Mouse (Mus musculus): ENCODE data around the gene Col20a1. TPM values are rescaled to one million over a fixed set of nuclear protein-coding genes. Genes with fewer than 3 reads are reported as not detected.

Col20a1 gene
- total and polyA plus RNA-seq, 2 experiments from 2014 or later, result 0.28 to 0.68 TPM

DNA sequence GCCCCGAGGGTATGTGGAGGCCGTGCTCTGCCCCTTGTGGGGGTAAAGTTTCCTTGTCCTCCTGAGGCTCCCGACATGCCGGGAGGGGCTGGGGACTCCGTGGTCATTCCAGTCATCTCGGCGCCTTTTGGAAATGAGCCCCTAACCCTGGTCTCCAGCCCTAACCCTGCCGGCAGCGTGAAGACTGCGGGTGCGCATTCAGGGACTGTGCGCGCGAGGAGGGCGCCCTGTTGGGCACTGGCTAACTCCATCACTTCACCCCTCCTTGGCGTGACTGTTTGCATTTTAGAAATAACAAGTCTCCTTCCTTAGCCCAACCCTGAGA, 53.0 kb downstream of the Col20a1 start:
- H3K9ac ChIP-seq (replicated peaks; ENCODE audit: low read length), result peak overlapping the region; percentile 74
- under 1% methylated on average over 16 of the region's 16 CpGs for WGBS
- peak overlapping the region; percentile 32; the same call in 1 of the 2 replicates for H3K27ac ChIP-seq

DNA sequence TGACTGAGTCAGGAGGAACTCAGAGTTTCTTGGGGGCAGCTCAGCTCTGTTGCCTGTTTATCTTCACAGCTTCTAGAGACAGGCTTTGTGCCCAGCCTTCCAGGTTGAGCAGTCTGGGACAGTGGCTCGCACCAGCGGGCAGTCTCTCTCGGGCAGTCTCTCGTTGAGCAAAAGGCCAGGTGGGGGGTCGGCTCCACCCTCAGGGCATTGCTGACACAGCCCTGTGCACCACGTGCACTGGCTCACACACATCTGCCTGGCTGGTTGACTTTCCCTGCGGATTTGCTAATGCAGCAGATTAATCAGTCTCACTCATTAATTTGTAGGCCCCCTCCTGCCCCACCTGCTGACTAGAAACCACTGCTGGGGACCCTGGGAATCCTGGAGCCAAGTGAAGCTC, 55.6 kb downstream of the Col20a1 start:
- no peak for TF ChIP-seq CTCF (IDR thresholded peaks at IDR 0.05; ENCODE audit: low read depth)
- no peaks in the 10 kb centered on the region for H3K27me3 ChIP-seq (ENCODE audit: insufficient read depth, low read length)
- H3K4me3 ChIP-seq (ENCODE audit: low read length), result no peak overlapping the region
- H3K36me3 ChIP-seq (ENCODE audit: insufficient read depth, low read length), result no peaks in the 10 kb centered on the region
- H3K9me3 ChIP-seq (ENCODE audit: low read length), result no peaks in the 10 kb centered on the region
- WGBS, result 9% methylated on average over 7 of the region's 7 CpGs
- H3K9ac ChIP-seq (replicated peaks; ENCODE audit: low read length), result peak overlapping the region; percentile 10; the same call in 1 of the 2 replicates
- no peak overlapping the region for H3K4me2 ChIP-seq (ENCODE audit: low read depth, low read length)
- H3K4me1 ChIP-seq (ENCODE audit: insufficient read depth, low read length), result peaks cover 17% of the 10 kb centered on the region
- peak; percentile 30 for DNase-seq (ENCODE audit: low spot score)
- H3K27ac ChIP-seq, result no peak overlapping the region
- ATAC-seq, result no peak

More for the DNA sequence above, 53.0 kb downstream of the Col20a1 start:
- Histone ChIP-seq H3K4me1 (ENCODE audit: insufficient read depth, low read length) (peaks cover 17% of the 10 kb centered on the region), H3K27me3 (ENCODE audit: insufficient read depth, low read length) (no peaks in the 10 kb centered on the region), H3K4me3 (ENCODE audit: low read length) (peak overlapping the region; percentile 67), H3K4me2 (ENCODE audit: low read depth, low read length) (peak overlapping the region; percentile 88), H3K9me3 (ENCODE audit: low read length) (no peaks in the 10 kb centered on the region), H3K36me3 (ENCODE audit: insufficient read depth, low read length) (no peaks in the 10 kb centered on the region)
- ATAC-seq, result no peak
- no peak for DNase-seq (ENCODE audit: low spot score)
- no peak for TF ChIP-seq CTCF (IDR thresholded peaks at IDR 0.05; ENCODE audit: low read depth)

DNA sequence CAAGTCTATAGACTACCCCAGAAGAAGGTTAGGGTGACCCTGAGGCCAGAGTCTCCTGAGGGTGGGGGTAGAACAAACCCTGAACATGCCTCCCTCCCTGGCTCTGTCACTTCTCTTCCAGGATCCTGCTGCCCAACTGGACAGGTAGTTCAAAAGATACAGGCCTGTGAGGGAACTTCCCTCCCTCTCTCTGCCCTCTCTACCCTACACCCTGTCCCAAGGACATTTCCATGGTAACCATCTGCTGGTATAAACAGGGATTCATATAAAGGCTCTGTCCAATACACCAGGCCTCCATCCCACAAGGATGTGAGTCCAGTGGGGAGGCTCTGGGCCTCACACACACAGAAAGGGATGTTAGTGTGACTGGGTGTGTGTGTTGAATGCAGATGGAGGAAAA, 56.0 kb downstream of the Col20a1 start:
- Histone ChIP-seq H3K27ac (peak overlapping the region; percentile 36; the same call in 1 of the 2 replicates), H3K9me3 (ENCODE audit: low read length) (no peaks in the 10 kb centered on the region), H3K4me3 (ENCODE audit: low read length) (no peak overlapping the region), H3K4me2 (ENCODE audit: low read depth, low read length) (no peak overlapping the region), H3K4me1 (ENCODE audit: insufficient read depth, low read length) (peaks cover 17% of the 10 kb centered on the region), H3K9ac (replicated peaks; ENCODE audit: low read length) (peak overlapping the region; percentile 18; the same call in 1 of the 2 replicates), H3K27me3 (ENCODE audit: insufficient read depth, low read length) (no peaks in the 10 kb centered on the region), H3K36me3 (ENCODE audit: insufficient read depth, low read length) (no peaks in the 10 kb centered on the region)
- peak; percentile 24; the same call in 1 of the 2 replicates for ATAC-seq
- DNase-seq (ENCODE audit: low spot score), result no peak
- no peak for TF ChIP-seq CTCF (IDR thresholded peaks at IDR 0.05; ENCODE audit: low read depth)

DNA sequence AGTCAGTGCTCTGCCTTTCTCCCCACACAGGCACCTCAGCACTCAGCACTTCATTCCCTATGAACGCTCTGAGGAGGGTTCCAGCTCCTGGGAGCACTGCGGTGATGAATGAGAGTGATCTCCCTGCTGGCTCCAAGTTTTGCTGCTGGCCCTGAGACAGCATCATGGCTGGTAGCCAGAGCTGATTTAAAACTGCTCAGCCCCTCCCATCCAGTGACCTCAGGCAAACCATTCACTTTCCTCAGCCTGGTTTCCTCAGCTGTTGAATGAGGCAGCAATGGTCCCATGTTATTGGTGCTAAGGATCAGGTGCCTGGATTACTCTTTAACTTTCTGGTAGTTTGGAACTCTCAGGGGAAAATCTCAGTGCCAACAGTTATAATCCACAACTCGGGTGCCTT, 57.1 kb downstream of the Col20a1 start, which contains the start of gene Chrna4:
TSS of gene Chrna4 (minus strand) at position 110 of the 400 bp plus-strand sequence.
- H3K4me1 ChIP-seq (ENCODE audit: insufficient read depth, low read length), result peaks cover 17% of the 10 kb centered on the region
- no peak within 1 kb of the TSS for H3K4me2 ChIP-seq (ENCODE audit: low read depth, low read length)
- no peaks in the 10 kb centered on the region for H3K36me3 ChIP-seq (ENCODE audit: insufficient read depth, low read length)
- 20% methylated on average over 3 of the region's 3 CpGs for WGBS
- no peaks in the 10 kb centered on the region for H3K27me3 ChIP-seq (ENCODE audit: insufficient read depth, low read length)
- DNase-seq (ENCODE audit: low spot score) (peak; percentile 67), ATAC-seq (no peak)
- no peaks in the 10 kb centered on the region for H3K9me3 ChIP-seq (ENCODE audit: low read length)
- H3K4me3 ChIP-seq (ENCODE audit: low read length), result no peak within 1 kb of the TSS
- no peak for TF ChIP-seq CTCF (IDR thresholded peaks at IDR 0.05; ENCODE audit: low read depth)
- H3K27ac ChIP-seq, result peak within 1 kb of the TSS; percentile 36; the same call in 1 of the 2 replicates
- peak within 1 kb of the TSS; percentile 18; the same call in 1 of the 2 replicates for H3K9ac ChIP-seq (replicated peaks; ENCODE audit: low read length)

DNA sequence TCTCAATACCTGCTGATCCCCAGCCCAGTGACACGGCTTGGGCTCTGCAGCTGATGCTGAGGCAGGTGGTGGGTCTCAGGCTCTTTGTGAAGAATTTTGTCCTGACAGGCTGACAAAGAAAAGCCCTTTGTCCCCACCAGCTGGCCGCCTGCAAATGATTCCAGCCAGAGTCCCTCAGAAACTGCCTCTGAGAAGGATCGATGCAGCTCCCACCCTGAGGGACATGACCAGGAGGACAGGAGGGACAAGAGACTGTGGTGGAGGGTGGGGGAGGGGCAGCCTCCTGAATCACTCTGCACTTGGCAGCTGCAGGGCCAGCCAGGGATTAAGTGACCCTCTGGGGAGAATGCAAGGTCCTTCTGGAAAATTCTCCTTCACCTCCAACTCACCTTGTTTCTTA, 57.7 kb downstream of the Col20a1 start:
- WGBS, result 17% methylated on average over 3 of the region's 3 CpGs
- Histone ChIP-seq H3K36me3 (ENCODE audit: insufficient read depth, low read length) (no peaks in the 10 kb centered on the region), H3K27me3 (ENCODE audit: insufficient read depth, low read length) (no peaks in the 10 kb centered on the region), H3K9me3 (ENCODE audit: low read length) (no peaks in the 10 kb centered on the region), H3K27ac (no peak overlapping the region), H3K4me2 (ENCODE audit: low read depth, low read length) (no peak overlapping the region), H3K9ac (replicated peaks; ENCODE audit: low read length) (no peak overlapping the region), H3K4me1 (ENCODE audit: insufficient read depth, low read length) (peaks cover 17% of the 10 kb centered on the region), H3K4me3 (ENCODE audit: low read length) (no peak overlapping the region)
- ATAC-seq (no peak), DNase-seq (ENCODE audit: low spot score) (no peak)
- TF ChIP-seq CTCF (IDR thresholded peaks at IDR 0.05; ENCODE audit: low read depth), result no peak

DNA sequence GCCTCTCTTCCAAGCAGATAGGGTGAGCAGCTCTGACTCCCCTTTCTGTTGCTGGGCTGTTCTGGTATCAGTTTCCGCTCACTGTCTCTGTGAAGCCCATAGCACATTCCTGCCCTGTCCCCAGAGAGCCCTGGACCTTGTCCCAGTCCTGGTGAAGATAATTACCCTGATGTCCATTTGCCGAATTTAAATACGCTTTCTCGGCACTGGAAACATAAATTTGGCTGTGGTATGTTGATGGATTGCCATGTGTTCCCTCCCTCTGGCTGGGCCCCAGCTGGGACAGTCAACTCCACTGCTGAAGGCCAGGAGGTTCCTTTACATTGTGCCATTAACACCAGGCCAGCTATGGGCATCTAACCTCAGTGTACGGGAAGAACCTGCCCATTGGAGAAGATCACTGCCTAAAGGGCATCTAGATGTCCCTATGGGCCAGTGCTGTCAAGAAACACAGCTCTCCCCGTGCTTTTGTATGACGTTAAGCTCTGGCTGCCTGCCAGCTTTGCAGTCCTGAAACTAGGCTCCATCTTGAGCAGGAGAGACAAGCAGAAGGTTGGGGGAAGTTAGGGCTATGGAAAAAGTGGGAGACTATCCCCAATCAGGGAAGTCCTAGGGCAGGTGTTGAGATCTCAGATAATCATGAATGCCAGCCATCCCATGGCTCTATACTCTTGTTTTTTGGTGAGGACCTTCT, 62.1 kb downstream of the Col20a1 start:
- Histone ChIP-seq H3K9ac (replicated peaks; ENCODE audit: low read length) (no peak overlapping the region), H3K4me3 (ENCODE audit: low read length) (no peak overlapping the region), H3K4me2 (ENCODE audit: low read depth, low read length) (no peak overlapping the region), H3K27ac (no peak overlapping the region), H3K27me3 (ENCODE audit: insufficient read depth, low read length) (no peaks in the 10 kb centered on the region), H3K36me3 (ENCODE audit: insufficient read depth, low read length) (no peaks in the 10 kb centered on the region), H3K9me3 (ENCODE audit: low read length) (no peaks in the 10 kb centered on the region), H3K4me1 (ENCODE audit: insufficient read depth, low read length) (peaks cover 1% of the 10 kb centered on the region; the same call in 1 of the 2 replicates)
- no peak for ATAC-seq
- 37% methylated on average over 7 of the region's 7 CpGs for WGBS
- no peak for TF ChIP-seq CTCF (IDR thresholded peaks at IDR 0.05; ENCODE audit: low read depth)
- peak; percentile 35 for DNase-seq (ENCODE audit: low spot score)

DNA sequence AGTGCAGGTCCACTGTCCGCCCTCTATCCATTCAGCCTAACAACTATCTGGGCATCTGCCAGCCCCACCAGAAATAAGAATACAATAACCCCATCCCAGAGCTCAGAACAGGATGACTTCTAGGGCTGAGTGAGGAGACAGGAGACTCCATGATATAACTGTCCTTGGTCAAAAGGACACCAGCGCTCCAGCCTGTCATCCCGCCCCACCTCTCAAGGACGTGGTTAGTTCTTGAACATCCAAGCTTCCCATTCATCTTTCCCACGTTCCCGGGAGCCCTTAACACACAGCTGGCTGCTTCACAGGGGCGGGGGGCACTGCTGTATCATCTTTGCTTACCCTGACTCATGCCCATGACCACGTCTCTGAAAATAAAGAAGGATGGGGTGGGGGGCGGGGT, 62.7 kb downstream of the Col20a1 start:
- no peaks in the 10 kb centered on the region for H3K36me3 ChIP-seq (ENCODE audit: insufficient read depth, low read length)
- no peak overlapping the region for H3K4me3 ChIP-seq (ENCODE audit: low read length)
- H3K4me2 ChIP-seq (ENCODE audit: low read depth, low read length), result no peak overlapping the region
- no peak for ATAC-seq
- no peaks in the 10 kb centered on the region for H3K9me3 ChIP-seq (ENCODE audit: low read length)
- no peak for TF ChIP-seq CTCF (IDR thresholded peaks at IDR 0.05; ENCODE audit: low read depth)
- H3K27ac ChIP-seq, result no peak overlapping the region
- WGBS, result 82% methylated on average over 9 of the region's 9 CpGs
- DNase-seq (ENCODE audit: low spot score), result no peak
- H3K4me1 ChIP-seq (ENCODE audit: insufficient read depth, low read length), result no peaks in the 10 kb centered on the region
- H3K9ac ChIP-seq (replicated peaks; ENCODE audit: low read length), result no peak overlapping the region
- H3K27me3 ChIP-seq (ENCODE audit: insufficient read depth, low read length), result no peaks in the 10 kb centered on the region
